Mouse (Mus musculus): ENCODE measurements around the gene Cbx1. TPM values are rescaled to one million over a fixed set of nuclear protein-coding genes. Genes with fewer than 3 reads are reported as not detected.

The Cbx1 gene
- polyA plus RNA-seq (2017; shearing (Covaris generic)), result 16.3 TPM

DNA sequence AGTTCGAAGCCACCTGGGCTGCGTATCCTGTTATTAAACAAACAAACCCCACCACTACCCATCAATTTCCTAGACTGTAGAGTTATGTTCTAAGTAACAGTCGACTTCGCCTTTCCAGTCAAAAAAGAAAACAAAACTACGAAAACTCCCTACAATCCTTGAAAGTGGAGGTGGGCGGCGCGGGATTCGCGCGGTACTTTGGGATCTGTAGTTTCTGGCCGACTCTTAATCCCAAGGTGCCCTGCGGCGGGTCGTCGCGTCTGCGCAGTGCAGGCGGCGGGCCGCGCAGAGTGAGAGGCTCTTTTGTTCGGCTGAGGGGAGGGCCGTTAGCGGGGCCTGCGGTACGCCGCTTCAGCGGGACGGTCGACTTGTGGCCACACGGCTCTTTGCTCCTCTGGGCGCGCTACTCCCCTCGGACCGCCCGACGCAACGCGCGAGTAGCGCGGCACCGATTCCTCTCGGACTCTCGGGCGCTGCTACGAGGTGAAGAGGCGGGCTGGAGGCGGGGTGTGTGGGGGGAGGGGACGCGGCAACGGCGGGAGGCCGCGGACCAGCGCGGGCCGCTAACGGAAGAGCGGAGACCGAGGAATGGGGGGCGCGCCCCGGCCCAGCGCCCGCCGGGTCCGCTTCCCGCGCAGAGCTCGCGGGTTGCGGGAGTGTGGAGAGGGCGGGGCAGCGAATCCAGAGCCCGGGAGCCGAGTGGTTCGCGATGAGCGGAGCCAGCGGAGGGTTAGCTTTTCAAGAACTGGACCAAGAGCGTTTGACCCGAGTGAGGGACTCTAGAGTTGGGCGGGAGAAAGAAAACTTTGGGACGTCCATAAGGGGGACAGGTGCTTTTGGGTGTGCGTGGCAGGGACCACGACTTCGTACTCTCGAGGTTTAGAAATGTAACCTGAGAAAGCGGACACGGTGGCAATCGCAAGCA, at the start of gene Cbx1:
Gene Cbx1 (plus strand): TSS at position 257 of the 925 bp plus-strand sequence.

DNA sequence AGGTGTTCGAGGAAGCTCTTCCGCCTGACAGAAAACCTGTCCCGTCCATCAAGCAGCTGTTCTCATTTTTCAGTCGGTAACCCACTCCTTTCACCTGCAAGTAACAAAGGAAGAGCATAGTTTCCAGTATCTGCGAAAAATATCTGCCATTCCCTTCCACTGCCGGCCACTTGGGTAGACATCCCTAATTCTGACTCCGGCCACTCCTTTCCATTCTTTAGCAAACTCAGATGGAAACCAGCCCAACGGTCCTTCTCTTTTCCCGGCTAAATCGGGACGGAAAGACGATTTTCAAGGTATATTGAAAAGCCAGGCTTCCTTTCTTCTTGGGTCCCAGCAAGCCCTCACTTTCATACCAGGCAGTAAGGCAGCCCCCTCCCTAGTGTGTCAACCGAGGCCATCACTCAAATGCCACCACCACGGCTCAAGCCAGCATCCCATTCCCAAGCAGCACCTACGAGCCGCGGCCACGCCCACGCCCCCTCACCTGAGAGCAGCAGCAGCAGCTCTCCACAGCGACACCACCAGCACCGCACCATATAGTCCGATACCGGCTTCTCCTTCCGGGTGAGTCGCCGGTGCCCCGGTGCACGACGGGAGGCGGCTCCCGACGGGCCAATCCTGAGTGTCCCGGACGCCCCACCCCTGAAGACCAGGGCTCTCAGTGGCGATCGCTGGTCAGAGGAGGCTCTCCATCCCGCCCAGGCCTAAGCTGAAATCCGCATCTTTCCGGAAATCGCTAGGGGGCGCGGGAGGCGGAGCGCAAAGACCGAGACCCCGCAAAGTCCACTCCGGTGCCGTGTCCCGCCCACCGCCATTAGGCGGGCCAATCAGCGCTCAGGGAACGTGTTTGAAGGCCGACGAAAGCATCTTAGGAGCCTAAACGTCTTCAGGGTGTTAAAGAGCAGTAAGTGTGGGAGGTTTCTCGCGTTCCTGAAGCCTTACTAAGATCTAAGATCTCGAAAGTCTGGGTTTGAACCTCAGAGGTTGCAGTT, 11.7 kb upstream of the Cbx1 start, which contains the start of gene Snx11:
Gene Snx11 (minus strand): TSS at position 592 of the 995 bp plus-strand sequence.

DNA sequence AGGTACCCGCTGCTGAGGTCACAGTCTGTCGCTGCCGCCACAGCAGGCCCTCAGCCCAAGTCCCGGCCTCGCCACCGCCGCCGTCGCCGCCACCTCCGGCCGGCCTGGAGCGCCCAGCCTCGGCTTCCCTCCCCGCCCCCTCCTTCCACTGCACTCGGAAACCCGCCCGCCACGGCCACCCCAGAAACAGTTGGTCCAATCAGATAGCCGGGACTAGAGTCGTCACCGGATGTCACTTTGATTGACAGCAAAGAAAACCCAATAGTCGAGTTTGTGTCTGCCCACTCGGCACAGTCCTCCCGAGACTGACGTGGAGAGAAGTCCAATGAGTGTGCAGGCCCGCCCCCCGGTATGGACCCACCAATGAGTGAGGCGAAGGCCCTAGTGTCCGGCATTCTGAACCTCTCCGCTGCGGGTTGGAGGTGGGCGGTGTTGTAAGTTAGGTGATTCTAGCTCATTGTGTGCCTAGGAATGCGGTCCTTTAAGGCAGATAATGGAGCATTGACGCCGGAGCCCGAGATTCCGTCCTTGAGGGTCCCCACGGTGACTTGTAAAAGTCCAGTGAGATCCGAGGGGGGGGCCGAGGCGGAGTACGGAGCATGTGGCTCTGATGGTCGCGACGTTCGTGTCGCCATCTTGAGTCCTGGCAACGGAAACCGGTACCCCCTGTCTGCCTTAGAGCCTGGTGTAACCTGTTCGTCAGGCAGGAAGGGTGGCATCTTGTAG, 41.0 kb downstream of the Cbx1 start, which contains the start of gene Nfe2l1:
Gene Nfe2l1 (minus strand): TSS at position 156 of the 726 bp plus-strand sequence.

DNA sequence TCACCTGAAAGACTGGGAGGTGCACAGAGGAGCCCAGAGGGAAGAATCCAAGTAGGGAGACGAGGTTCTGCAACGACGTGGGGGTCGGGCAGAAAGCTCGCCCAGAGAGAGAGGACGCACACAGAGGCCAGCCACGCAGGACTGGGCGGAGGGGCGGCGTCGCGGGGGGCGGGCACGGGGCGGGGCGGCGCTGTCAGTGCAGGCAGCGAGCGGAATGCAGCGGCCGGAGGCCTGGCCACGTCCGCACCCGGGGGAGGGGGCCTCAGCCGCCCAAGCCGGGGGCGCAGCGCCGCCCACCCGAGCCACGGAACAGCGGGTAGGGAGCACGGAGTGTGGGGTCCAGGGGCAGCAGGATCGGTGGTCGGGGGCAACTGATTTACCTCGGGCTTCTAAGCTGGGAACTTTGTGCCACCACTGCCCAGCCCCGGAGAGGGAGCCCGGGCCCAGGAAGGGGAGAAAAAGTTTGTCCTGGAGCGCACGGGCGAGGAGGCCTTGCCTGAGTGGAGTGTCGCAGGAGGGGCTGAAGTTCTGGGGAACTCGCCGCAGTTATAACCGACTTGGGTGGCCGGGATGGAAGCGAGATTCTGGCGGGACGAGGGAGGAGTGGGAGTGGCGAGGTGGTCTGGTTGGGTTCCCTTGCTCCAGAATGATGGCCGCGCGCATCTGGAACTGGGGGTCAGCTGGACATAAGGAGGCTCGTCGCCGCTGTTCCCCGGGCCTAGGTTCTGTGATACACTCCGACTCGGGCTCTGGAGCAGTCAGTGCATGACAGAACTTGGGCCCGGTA, 60.9 kb downstream of the Cbx1 start, which contains the start of gene Copz2:
Gene Copz2 (plus strand): TSS at position 190 of the 787 bp plus-strand sequence.

Other genes starting within 250 kb of the Cbx1 start
- 18.2 TPM for gene Snx11, start 11.6 kb upstream of the Cbx1 start, polyA plus RNA-seq (2017; shearing (Covaris generic))
- gene Nfe2l1, start 40.8 kb downstream of the Cbx1 start, polyA plus RNA-seq (2017; shearing (Covaris generic)), result 56.1 TPM
- gene Copz2, start 60.7 kb downstream of the Cbx1 start, polyA plus RNA-seq (2017; shearing (Covaris generic)), result not detected
- 76.6 TPM for gene Cdk5rap3, start 127.4 kb downstream of the Cbx1 start, polyA plus RNA-seq (2017; shearing (Covaris generic))
- 0.67 TPM for gene Prr15l, start 139.0 kb downstream of the Cbx1 start, polyA plus RNA-seq (2017; shearing (Covaris generic))
- 36.5 TPM for gene Pnpo, start 154.9 kb downstream of the Cbx1 start, polyA plus RNA-seq (2017; shearing (Covaris generic))
- 82.1 TPM for gene Sp2, start 193.8 kb downstream of the Cbx1 start, polyA plus RNA-seq (2017; shearing (Covaris generic))
- 1.9 TPM for gene Sp6, start 224.3 kb downstream of the Cbx1 start, polyA plus RNA-seq (2017; shearing (Covaris generic))
- 4.8 TPM for gene Scrn2, start 240.8 kb downstream of the Cbx1 start, polyA plus RNA-seq (2017; shearing (Covaris generic))